Mouse (Mus musculus): ENCODE measurements around the gene Dnaaf5.

DNA sequence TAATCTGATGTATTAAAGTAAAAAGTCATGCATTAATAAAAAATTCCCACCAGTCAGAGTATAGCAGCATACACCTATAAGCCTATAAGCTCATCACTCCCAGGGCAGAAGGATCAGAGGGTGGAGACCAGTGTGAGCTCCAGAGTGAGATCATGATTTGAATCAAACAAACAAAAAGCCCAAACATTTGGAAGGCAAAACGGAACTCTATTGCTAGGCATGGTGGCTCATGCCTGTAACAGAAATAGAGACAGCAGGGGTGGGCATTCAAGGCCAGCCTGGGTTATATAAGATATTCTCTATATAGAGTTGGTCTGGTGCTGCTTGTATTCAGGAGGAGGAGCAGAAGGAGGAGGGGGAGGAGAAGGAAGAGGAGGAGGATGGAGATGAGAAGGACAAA lies 13.7 kb upstream of the Dnaaf5 start:
- TF ChIP-seq POLR2A (IDR thresholded peaks at IDR 0.05; ENCODE audit: extremely low read depth, insufficient read depth, low read length), result no peak
- TF ChIP-seq CTCF (IDR thresholded peaks at IDR 0.05; ENCODE audit: extremely low read depth, insufficient read depth, low read length), result no peak

Measured in cortical plate, adult 2 months (tissue).